Mouse (Mus musculus): ENCODE results near the gene Cdk5rap3. TPM values are rescaled to one million over a fixed set of nuclear protein-coding genes. Genes with fewer than 3 reads are reported as not detected.

Gene Cdk5rap3
- total RNA-seq, 2 experiments from 2014 or later = 22.3 to 23.0 TPM

DNA sequence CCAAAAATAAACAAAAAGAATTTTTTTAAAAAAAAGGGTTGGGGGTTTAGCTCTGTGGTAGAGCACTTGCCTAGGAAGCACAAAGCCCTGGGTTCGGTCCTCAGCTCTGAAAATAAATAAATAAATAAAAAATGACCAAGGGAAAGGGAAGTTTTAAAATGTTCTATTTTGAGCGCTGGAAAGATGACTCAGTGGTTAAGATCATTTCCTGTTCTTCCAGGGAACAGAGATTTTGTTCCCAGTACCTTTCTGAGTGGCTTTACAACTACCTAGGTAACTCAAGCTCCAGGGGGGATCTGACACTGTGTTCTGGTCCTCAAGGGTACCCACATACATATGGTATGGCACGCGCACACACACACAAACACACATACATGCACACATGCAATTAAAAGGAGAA is 20.4 kb downstream of the Cdk5rap3 start:
- DNase-seq = no peak

GRCm38 (mm10) chr11:96893203-96893842 is 23.0 kb downstream of the Cdk5rap3 start:
- no peak for DNase-seq

DNA sequence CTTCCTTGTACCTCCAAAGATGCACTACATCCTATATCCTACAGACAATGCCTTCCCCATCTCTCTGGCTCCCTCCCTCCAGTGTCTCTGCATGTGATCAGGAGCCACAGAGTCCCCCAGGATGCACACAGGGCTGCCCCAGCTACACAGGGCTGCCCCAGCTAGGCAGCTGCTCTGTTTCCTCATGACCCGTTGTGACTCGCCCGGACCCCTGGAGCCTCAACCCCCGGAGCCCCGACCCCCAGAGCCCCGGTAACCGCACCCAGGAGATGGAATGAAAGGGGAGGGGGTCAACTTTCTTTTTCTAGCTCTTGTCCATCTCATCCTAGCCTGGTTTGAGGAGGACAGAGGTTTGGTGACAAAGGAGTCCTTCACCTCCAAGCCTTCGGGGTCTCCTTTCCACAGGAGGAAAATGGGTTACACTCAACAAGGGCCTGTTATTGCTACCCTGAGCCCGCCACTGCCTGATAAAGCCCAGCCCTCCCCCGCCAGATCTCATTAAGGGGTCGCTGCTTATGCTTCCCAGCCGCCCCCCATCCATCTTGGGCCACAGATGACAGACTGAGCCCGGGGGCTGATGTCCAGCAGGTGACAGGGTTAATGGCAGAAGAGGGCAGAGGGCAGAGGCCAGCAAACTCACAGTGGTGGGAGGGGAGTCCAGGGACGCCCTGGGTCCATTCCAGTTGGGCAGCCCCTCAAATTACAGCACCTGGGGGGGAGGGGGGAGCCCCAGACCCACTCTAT is 24.3 kb downstream of the Cdk5rap3 start:
- no peak for DNase-seq

DNA sequence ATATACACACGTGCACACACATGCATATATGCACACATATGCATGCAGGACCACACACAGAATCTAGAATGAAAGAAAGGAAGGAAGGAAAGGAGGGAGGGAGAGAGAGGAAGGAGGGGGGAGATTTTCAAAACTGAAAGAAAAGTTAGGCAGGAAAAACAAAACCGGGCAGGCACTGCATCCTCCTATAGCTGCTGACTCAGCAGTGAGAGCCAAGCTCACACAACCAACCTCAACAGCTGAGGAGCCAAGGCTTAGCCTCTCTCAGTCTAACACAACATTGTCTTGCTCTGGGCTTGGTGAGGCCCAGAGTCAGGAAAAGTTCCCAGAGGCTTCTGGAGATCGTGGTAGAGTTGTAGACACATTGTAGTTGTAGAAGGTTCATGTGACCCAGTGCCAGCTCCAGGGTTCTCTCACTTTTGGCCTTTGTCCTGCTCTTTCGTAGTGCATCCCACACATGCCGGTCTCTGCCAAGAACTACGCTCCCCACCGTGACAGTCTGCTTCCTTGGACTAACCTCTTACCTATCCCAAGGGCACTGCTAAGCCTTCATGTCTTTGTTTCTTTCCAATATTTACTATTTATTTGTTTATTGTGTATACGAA is 29.3 kb downstream of the Cdk5rap3 start:
- no peak for DNase-seq

GRCm38 (mm10) chr11:96885901-96886340 is 30.4 kb downstream of the Cdk5rap3 start:
- DNase-seq = no peak

GRCm38 (mm10) chr11:96880296-96880695 is 36.0 kb downstream of the Cdk5rap3 start:
- DNase-seq = no peak

DNA sequence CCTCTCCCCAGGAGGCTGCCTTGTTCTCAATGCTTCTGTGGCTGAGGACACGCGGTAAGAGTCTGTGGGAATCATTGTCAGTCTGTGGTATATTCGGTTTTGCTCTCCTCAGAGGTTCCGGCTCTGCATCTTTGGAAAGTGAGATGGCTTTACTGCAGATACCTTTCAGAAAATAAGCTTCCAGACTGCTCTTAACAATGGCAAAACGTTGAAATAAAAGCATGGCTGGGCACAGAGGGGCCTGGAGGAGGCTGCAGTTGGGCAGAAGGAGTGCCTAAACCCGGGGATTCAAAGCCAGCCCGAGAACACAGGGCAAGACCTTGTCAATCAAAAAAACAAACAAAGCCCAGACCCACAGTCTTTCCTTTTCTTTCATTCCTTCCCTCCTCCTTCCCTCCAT is 36.9 kb downstream of the Cdk5rap3 start:
- DNase-seq = no peak

DNA sequence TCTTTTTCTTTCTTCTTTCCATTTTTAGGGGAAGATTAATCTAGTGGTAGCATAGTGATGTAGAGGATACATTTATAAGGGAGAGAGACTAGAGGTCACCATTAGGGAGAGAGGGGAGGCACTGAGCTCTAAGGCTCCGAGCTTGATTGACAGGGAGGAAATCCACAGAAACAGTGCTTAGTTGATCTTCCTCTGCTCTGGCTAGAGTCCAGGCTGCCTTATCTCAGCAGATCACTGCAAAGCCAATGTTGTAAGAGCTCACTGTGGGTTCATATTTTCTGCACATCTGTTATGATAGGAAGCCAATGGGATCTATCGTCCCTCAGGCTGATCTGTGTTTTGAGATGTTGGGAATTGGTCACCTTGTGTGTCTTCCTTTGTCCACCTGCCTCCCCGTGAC is 37.6 kb downstream of the Cdk5rap3 start:
- DNase-seq = no peak

DNA sequence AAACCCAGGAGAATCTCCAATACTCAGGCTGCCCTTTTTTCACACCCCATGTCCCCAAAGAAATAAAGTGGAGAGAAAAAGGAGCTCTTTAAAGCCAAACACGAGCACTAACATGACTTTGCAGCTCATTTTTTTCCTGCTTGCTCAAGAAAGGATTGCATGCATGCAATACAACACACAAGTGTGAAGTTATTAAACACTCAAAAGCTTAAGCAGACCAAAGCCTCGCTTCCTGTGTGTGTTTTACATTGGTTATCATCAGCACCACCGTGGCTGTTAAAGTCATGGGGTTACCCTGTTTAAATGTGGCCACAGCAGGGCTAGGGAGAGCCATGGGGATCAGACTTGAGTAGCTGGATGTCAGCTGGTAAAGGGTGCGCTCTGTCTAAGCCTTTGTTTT is 39.2 kb downstream of the Cdk5rap3 start:
- DNase-seq = no peak

- DNase-seq = no peak
Observed at GRCm38 (mm10) chr11:96876300-96877040, 39.8 kb downstream of the Cdk5rap3 start.

DNA sequence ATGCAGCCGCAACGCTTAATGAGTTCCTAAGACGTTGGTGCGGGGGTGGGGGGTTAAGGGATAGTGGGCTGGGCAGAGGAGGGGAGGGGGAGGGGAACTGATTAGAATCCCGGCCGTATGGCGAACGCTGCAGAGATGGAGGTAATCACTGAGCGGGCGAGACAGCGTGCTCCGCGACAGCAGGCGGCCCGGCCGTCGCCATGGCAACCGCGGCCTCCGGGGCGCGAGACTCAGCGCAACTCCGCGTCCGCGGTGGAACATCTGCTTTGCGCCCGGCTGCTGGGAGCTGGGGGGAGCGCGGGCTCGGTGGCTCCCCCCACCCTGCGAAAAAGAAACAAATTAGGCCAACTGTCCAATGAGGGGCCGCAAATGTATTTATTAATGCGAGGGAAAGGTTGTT is 40.6 kb downstream of the Cdk5rap3 start:
- peak; percentile 60 for DNase-seq

GRCm38 (mm10) chr11:96875270-96875669 is 41.0 kb downstream of the Cdk5rap3 start:
- no peak for DNase-seq

DNA sequence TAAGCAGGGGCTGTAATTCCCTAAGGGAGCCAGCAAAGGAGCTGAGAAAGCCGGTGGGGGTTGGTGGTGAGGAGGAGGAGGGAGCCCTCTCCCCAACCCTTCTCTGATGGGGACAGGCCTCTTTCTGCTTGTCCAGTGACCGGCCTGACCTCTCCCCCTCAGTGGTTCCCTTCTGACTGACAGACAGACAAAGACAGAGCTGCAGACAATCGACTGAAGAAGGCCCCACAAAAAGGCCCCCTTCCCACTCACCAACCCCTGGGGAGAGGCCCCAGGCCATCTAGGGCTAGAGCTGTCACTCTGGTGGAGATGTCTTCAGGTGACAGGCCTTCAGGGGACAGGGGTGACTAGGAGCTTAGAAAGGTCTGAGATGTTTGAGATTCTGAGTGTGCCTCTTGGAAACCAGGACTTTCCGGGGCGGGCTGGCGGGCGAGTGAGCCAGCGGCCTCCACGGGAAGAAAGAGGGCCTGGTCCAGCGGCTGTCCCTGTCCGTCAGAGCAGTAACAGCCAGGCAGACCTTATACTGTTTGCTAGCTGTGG is 42.6 kb downstream of the Cdk5rap3 start:
- peak; percentile 60 for DNase-seq

GRCm38 (mm10) chr11:96872441-96873379 is 43.6 kb downstream of the Cdk5rap3 start:
- DNase-seq = no peak

- peak; percentile 46 for DNase-seq
Observed at GRCm38 (mm10) chr11:96867149-96867548, 49.1 kb downstream of the Cdk5rap3 start.

GRCm38 (mm10) chr11:96863206-96863995 is 52.9 kb downstream of the Cdk5rap3 start:
- peak; percentile 67 for DNase-seq

DNA sequence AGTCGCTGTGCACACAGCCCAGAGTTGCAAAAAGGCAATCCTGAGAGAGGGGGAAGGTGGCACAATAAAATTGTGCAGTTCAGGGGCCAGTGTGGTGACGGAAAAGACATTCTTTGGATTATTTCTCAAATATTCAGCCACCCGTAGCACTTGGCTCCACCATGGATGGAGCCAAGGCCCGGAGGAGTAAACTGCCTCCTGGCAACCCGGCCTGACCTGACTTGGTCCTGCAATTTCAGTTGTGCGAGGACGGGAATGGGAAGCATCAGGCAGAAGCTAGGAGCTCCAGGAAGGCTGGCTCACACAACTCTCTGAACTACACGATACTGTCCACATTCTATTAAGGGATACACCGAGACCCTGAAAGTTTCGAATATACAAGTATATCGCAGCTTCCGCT is 53.8 kb downstream of the Cdk5rap3 start:
- DNase-seq = no peak

DNA sequence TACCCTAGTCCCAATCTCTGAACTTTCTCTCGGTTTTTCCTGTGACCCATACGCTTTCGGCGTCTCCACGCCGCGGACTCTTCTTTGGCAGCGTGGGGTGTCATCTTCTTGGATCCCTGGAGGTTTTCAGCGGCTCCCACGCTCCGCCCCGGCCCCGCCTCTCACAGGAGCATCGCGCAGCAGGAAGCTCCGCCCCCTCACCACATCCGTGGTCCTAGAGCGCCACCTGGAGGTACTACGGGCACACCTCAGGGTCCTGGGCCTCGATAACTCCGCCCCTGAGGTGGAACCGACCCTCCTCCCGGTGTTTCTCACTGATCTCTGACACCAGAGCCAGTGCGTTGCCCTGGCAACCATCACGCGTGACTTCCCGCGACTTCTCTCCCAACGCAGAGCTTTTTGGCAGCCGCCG is 54.4 kb downstream of the Cdk5rap3 start:
- peak; percentile 92 for DNase-seq

- DNase-seq = peak; percentile 65
Observed at GRCm38 (mm10) chr11:96861446-96861845, 54.9 kb downstream of the Cdk5rap3 start.

GRCm38 (mm10) chr11:96860564-96860963 is 55.7 kb downstream of the Cdk5rap3 start:
- peak; percentile 82 for DNase-seq

Data from gastrocnemius, postnatal 25 days (tissue).